Mouse (Mus musculus) heart, postnatal 0 days (tissue): ENCODE measurements around the gene Klf7. TPM values are rescaled to one million over a fixed set of nuclear protein-coding genes. Genes with fewer than 3 reads are reported as not detected.
A peak's percentile ranks its signal among the peaks of the same experiment; 100 is the strongest.

Experiments used
- ATAC-seq: fragments of 200-750 bp; cut with Nextera tagmentation; 2 replicates; pipeline ENCODE4 v1.8.0; 2017; ENCODE audit warnings: low read depth, moderate number of reproducible peaks, moderate library complexity; ENCODE audit not compliant: insufficient read depth
- DNase-seq: peaks from one replicate; pipeline ENCODE4 v3.0.0-alpha.2; 2016; ENCODE audit warnings: low spot score
- H3K27ac ChIP-seq: fragments of 300-500 bp; sonication (generic); 2 replicates; pipeline ENCODE4 v1.5.1; 2014; ENCODE audit warnings: low read depth, mild to moderate bottlenecking
- H3K27me3 ChIP-seq: fragments of 300-500 bp; sonication (generic); 2 replicates; pipeline ENCODE4 v1.6.1; 2014; ENCODE audit warnings: low read length, mixed read lengths; ENCODE audit not compliant: control insufficient read depth, insufficient read depth
- H3K36me3 ChIP-seq: fragments of 300-500 bp; sonication (generic); replicated peaks from 2 replicates; pipeline ENCODE4 v1.6.1; 2014; ENCODE audit warnings: low read length, mixed read lengths; ENCODE audit not compliant: control insufficient read depth, insufficient read depth
- H3K4me1 ChIP-seq: fragments of 300-500 bp; sonication (generic); 2 replicates; pipeline ENCODE4 v1.6.1; 2014; ENCODE audit warnings: antibody characterized with exemption; ENCODE audit not compliant: control insufficient read depth, insufficient read depth
- H3K4me2 ChIP-seq: fragments of 300-500 bp; sonication (generic); 2 replicates; pipeline ENCODE4 v1.6.1; 2014; ENCODE audit warnings: low read depth, mild to moderate bottlenecking, low read length, moderate library complexity
- H3K4me3 ChIP-seq: fragments of 300-500 bp; sonication (generic); 2 replicates; pipeline ENCODE4 v1.5.1; 2014; ENCODE audit warnings: low read depth, low read length
- H3K9ac ChIP-seq: fragments of 300-500 bp; sonication (generic); replicated peaks from 2 replicates; pipeline ENCODE4 v1.6.1; 2014; ENCODE audit warnings: low read depth, low read length, mixed read lengths
- H3K9me3 ChIP-seq: fragments of 300-500 bp; sonication (generic); replicated peaks from 2 replicates; pipeline ENCODE4 v1.6.1; 2016; ENCODE audit warnings: low read length; ENCODE audit not compliant: control insufficient read depth
- CTCF ChIP-seq: IDR thresholded peaks from 2 replicates; pipeline ENCODE4 v1.5.1; 2016; ENCODE audit warnings: antibody characterized with exemption, control low read depth, low read depth
- EP300 ChIP-seq: IDR thresholded peaks from 2 replicates; pipeline ENCODE4 v1.6.1; 2016; ENCODE audit warnings: antibody characterized with exemption, low read depth
- WGBS: fragments of 180-500 bp; shearing (Covaris S2); extraction: QIAGEN DNeasy Blood & Tissue Kit; methylation state at CpG from one replicate; pipeline ENCODE4 v1.1.7; 2014; 5-methylcytosine and 5-hydroxymethylcytosine counted together
- polyA plus RNA-seq: library from polyadenylated mRNA; unstranded; fragments of >200 nt; fragmentation: Nextera tagmentation; extraction: Ambion mirVana; gene quantifications from 2 replicates; pipeline ENCODE4 v1.2.1, GENCODE M21; 2015
- total RNA-seq: library from RNA; depleted of rRNA; stranded (reverse); fragments of >200 nt; gene quantifications from 2 replicates; pipeline ENCODE4 v1.2.3, GENCODE M21; 2014; ENCODE audit warnings: low replicate concordance

The Klf7 gene
- total and polyA plus RNA-seq, 2 experiments from 2014 or later = 8.6 to 17.4 TPM

DNA sequence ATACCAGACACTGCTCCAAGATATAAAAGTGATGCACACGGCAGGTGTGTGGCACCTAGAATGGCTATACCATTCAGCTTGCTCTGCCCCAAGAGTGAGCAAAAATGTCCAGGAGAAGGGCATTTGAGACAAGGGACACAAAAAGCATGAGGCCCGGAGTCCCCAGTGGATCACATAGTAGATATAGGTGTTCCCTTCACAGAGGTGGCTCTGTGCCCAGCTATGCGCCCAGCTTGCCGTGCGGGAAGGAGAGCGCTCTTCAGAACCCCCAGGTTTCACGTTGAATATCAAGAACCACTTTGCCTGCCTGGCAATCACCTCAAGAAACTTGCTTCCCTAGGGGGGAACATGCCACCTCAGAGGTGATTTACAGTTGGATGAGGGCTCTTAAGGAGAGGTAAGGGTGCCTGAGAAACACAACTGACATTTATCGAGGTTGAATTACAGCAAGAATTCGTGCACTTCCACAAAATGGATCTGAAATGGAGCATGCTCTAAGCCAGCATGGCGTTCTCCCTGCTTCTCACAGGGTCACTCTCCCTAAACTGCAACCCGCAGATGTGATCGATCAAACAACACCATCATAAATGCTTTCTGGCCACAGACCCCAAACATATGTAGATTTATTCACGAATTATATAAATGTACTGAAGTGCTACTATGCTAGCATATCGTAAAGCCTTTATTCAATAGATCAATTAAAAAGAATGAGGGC lies 75.8 kb downstream of the Klf7 start:
- DNase-seq = no peak
- H3K36me3 ChIP-seq = 0 out of 2 replicates have a peak, but pooled peaks cover 11% of the 10 kb centered on the region
- H3K4me1 ChIP-seq = peaks cover 13% of the 10 kb centered on the region
- no peak for TF ChIP-seq CTCF
- no peak for TF ChIP-seq EP300
- H3K4me3 ChIP-seq = no peak overlapping the region
- no peak overlapping the region for H3K27ac ChIP-seq
- no peaks in the 10 kb centered on the region for H3K27me3 ChIP-seq
- WGBS = 75% methylated on average over 14 of the region's 14 CpGs
- no peak overlapping the region for H3K9ac ChIP-seq
- H3K9me3 ChIP-seq = no peaks in the 10 kb centered on the region
- no peak for ATAC-seq
- H3K4me2 ChIP-seq = no peak overlapping the region

DNA sequence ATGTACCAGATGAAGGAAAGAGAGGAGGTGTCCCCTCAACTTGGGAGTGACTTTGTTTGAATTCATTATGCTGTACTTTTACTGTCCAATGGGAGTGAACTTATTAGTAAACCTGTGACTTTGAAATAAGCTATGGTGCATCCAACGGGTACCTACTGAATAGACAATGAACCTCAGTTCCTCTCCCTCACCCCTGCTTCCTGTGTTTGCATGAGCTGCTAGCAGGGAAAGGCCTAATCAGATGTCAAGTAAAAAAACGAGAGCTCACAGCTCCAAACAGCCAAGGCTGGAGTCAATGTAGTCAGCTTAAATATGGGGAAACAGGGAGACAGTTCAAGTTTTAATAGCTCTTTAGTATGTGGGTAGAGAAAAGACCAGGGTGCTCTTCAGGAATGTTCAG lies 77.5 kb downstream of the Klf7 start:
- Histone ChIP-seq H3K9ac (no peak overlapping the region), H3K4me1 (peaks cover 28% of the 10 kb centered on the region), H3K27ac (no peak overlapping the region; the same call in 1 of the 2 replicates), H3K36me3 (peaks cover 18% of the 10 kb centered on the region; the same call in 1 of the 2 replicates), H3K4me3 (no peak overlapping the region), H3K9me3 (no peaks in the 10 kb centered on the region), H3K4me2 (no peak overlapping the region), H3K27me3 (no peaks in the 10 kb centered on the region)
- TF ChIP-seq CTCF (no peak), EP300 (no peak)
- no peak for ATAC-seq
- WGBS = 35% methylated on average over 2 of the region's 2 CpGs
- DNase-seq = no peak

DNA sequence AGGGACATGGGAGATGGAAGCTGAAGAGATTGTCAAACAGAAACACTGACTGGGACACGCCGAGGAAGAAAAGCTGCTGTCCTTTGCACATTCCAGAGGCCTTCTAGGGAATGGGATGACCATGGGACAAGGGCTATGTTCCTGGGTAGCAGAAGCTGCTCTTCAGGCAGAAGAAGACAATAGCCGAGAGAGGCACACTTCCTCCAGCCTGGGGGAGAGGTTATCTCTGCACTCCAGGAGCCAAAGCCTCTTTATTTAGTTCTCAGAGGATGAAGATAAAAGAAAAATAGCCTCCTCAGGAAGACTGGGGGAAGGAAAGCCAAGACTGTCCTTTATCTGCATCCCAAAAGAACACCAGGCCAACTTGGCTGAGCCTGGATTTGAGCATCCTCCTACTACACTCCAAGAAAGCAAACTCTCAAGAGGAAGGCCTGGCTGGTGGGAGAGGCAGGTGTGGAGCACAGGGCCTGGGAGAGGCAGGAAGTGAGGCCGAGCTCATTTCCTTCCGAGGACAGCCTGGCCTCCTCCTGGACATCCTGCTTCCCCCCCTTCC lies 81.2 kb downstream of the Klf7 start:
- Histone ChIP-seq H3K9ac (no peak overlapping the region), H3K4me2 (no peak overlapping the region), H3K4me3 (no peak overlapping the region), H3K27me3 (no peaks in the 10 kb centered on the region), H3K36me3 (peaks cover 18% of the 10 kb centered on the region), H3K4me1 (peaks cover 55% of the 10 kb centered on the region), H3K9me3 (no peaks in the 10 kb centered on the region), H3K27ac (peak overlapping the region; percentile 83)
- WGBS = 34% methylated on average over 5 of the region's 5 CpGs
- ATAC-seq = peak; percentile 74
- TF ChIP-seq CTCF = no peak
- TF ChIP-seq EP300 = peak; percentile 84
- DNase-seq = peak; percentile 69

DNA sequence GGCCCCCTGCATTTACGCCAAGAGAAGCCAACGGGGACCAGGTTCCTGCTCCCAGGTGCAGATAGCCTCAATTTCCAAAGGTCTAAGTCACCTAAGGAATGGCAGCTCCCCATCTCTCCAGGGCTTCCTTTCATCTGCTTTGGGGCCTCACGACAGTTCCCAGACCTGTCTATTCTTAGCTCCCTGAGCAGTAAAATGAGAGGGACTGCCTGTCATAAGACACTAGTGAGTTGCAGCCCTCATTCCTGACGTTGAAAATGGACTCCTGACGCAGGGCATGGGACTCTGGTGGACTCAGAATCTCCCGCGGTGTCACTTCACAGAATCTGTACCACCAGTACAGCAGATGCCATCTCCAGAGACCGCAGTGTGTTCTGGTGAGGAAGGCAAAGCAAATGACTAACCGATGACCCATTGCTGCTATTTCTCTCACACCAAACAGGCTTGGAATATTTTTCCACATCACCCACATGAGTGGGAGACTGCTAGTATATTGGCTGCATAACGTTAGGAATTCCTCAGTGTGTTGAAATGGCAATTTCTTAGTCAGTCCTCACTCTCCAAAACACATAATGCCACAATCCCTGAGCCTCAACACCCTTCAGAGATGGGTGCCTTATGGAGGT lies 81.9 kb downstream of the Klf7 start:
- Histone ChIP-seq H3K4me1 (peaks cover 51% of the 10 kb centered on the region), H3K4me3 (no peak overlapping the region), H3K9me3 (no peaks in the 10 kb centered on the region), H3K9ac (no peak overlapping the region), H3K27ac (peak overlapping the region; percentile 83), H3K27me3 (no peaks in the 10 kb centered on the region), H3K4me2 (peak overlapping the region; percentile 3; the same call in 1 of the 2 replicates), H3K36me3 (peaks cover 14% of the 10 kb centered on the region)
- DNase-seq (peak; percentile 80), ATAC-seq (peak; percentile 75)
- TF ChIP-seq CTCF = no peak
- TF ChIP-seq EP300 = no peak
- 39% methylated on average over 10 of the region's 10 CpGs for whole genome bisulfite sequencing

DNA sequence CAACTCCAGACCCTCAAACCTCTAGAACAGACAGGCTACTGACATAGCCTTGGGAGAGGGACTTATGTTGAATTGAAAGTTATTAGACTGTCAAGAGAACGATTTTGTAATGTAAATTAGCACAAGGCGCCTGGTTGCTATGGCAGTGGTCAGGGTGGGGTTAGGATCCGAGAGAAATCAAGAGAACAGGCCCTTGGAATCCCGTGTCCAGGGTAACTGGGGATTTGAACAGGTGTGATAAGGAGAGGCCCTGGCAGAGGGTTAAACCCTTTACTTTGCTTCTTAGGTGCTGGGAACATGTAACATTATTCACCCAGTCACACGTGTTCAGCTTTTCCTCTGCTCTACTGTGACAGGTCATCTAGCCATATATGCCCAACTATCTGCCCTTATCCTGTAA lies 83.7 kb downstream of the Klf7 start:
- WGBS = 57% methylated on average over 5 of the region's 5 CpGs
- H3K9ac ChIP-seq = no peak overlapping the region

More for the DNA sequence above, 83.7 kb downstream of the Klf7 start:
- TF ChIP-seq EP300 (no peak), CTCF (no peak)
- Histone ChIP-seq H3K27ac (no peak overlapping the region), H3K9me3 (no peaks in the 10 kb centered on the region), H3K36me3 (peaks cover 31% of the 10 kb centered on the region), H3K4me3 (no peak overlapping the region), H3K4me2 (no peak overlapping the region), H3K4me1 (peaks cover 49% of the 10 kb centered on the region), H3K27me3 (no peaks in the 10 kb centered on the region)
- ATAC-seq (no peak), DNase-seq (no peak)
